Comparison of ENCODE assay signal across 25 mouse cellular contexts in the genomic region with DNA sequence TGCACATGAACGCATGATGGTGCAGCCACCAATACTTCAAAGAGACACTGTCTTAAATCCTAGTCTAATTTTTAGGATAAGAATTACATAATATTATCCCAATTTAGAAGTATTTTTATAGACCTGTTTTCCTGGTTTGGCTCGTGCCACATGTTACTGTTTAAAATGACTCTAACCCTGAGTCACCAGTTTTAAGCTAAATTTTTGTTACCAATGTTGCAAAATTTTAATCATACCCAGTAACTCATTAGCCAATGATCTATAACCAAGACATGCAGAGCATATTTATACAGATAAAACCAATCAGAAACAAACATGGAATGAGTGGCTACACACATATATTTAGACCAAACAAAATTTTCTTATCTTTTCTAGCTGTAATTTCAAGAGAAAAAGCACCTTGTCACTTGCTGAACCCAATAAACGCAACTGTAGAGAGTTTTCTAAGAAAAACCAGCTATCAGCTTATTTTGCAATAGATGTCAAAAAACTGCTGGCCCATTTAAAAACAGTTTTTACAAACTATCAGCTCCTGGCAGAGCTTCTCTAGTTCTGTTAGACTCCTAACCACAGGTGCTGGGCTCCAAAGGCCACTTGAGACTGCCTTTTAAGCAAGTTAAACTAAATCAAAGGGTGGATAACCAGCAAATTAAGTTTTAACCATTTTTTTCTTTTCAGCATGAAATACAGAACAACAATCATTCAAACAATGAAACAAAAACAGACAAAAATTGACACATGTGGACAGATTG. TPM values are rescaled to one million over a fixed set of nuclear protein-coding genes. Genes with fewer than 3 reads are reported as not detected.
"Had no signal": no experiment of that assay in that cellular context is flagged by ENCODE, and none has a peak within 500 bp of the region (broad histone marks: within the 10 kb centered on the region; RNA-seq: fewer than 3 reads in every experiment).

No protein-coding gene starts in this region.

- H3K4me1 ChIP-seq: lung, embryonic 15.5 days; megakaryocyte, embryonic 14.5 days; midbrain, embryonic 13.5 days; midbrain, embryonic 15.5 days; neural tube, embryonic 12.5 days; stomach, embryonic 15.5 days had no signal

- DNase-seq: lung, adult 2 months; lung, postnatal 14 days; lung, postnatal 36 days; right cerebral cortex, postnatal 14 days; thymus, adult 2 months; thymus, postnatal 25 days; thymus, postnatal 4 days had no signal

- ATAC-seq: lung, postnatal 0 days; midbrain, embryonic 13.5 days; midbrain, embryonic 15.5 days had no signal

- H3K27ac ChIP-seq: lung, embryonic 15.5 days; macrophage; midbrain, embryonic 13.5 days; midbrain, embryonic 15.5 days; neural tube, embryonic 12.5 days; stomach, embryonic 15.5 days; stomach, postnatal 0 days had no signal

- H3K9ac ChIP-seq: lung, embryonic 15.5 days; midbrain, embryonic 13.5 days; midbrain, embryonic 15.5 days; neural tube, embryonic 12.5 days; stomach, embryonic 15.5 days had no signal

- H3K27me3 ChIP-seq: lung, embryonic 15.5 days; megakaryocyte, embryonic 14.5 days; midbrain, embryonic 13.5 days; midbrain, embryonic 15.5 days; neural tube, embryonic 12.5 days; stomach, embryonic 15.5 days had no signal

- H3K9me3 ChIP-seq: lung, embryonic 15.5 days; megakaryocyte, embryonic 14.5 days; midbrain, embryonic 13.5 days; midbrain, embryonic 15.5 days; neural tube, embryonic 12.5 days; stomach, embryonic 15.5 days had no signal

- H3K4me2 ChIP-seq: lung, embryonic 15.5 days; midbrain, embryonic 11.5 days; midbrain, embryonic 13.5 days; midbrain, embryonic 15.5 days; neural tube, embryonic 12.5 days; stomach, embryonic 15.5 days had no signal

- H3K36me3 ChIP-seq: lung, embryonic 15.5 days; midbrain, embryonic 13.5 days; midbrain, embryonic 15.5 days; neural tube, embryonic 12.5 days; stomach, embryonic 15.5 days had no signal

- H3K4me3 ChIP-seq: lung, embryonic 15.5 days; megakaryocyte, embryonic 14.5 days; midbrain, embryonic 13.5 days; midbrain, embryonic 15.5 days; neural tube, embryonic 12.5 days; stomach, embryonic 15.5 days had no signal

RNA-seq across cellular contexts. Expression of gene Acsm2, which starts 3.5 kb away (rescaled TPM):
- total RNA-seq: megakaryocyte progenitor cell, adult 5-6 weeks; midbrain, postnatal 0 days; monocyte, adult 5-6 weeks; neutrophil, adult 5-6 weeks had no signal
- polyA plus RNA-seq: lung, adult 2 months; lung, postnatal 0 days; macrophage; midbrain, embryonic 11.5 days; midbrain, embryonic 13.5 days; midbrain, embryonic 15.5 days; midbrain, postnatal 0 days; neural tube, embryonic 12.5 days; neural tube, embryonic 14.5 days; stomach, embryonic 15.5 days; stomach, postnatal 0 days; testis, adult 2 months; urinary bladder, adult 2 months had no signal

RNA-seq across cellular contexts. Expression of gene Pdilt, which starts 27.4 kb away (rescaled TPM):
- total RNA-seq: megakaryocyte progenitor cell, adult 5-6 weeks; midbrain, postnatal 0 days; neutrophil, adult 5-6 weeks had no signal
- polyA plus RNA-seq: lung, adult 2 months; lung, embryonic 15.5 days; lung, postnatal 0 days; macrophage; midbrain, embryonic 11.5 days; midbrain, embryonic 15.5 days; spleen, adult 2 months; stomach, embryonic 15.5 days; stomach, postnatal 0 days; thymus, adult 2 months; urinary bladder, adult 2 months had no signal

RNA-seq across cellular contexts. Expression of gene Acsm5, which starts 31.4 kb away (rescaled TPM):
- total RNA-seq: megakaryocyte progenitor cell, adult 5-6 weeks; monocyte, adult 5-6 weeks; neutrophil, adult 5-6 weeks had no signal
- polyA plus RNA-seq: lung, embryonic 15.5 days; macrophage; midbrain, embryonic 11.5 days; midbrain, embryonic 13.5 days; midbrain, embryonic 15.5 days; neural tube, embryonic 12.5 days; spleen, adult 2 months had no signal

RNA-seq across cellular contexts. Expression of gene Acsm1, which starts 56.2 kb away (rescaled TPM):
- total RNA-seq: megakaryocyte progenitor cell, adult 5-6 weeks; midbrain, postnatal 0 days; monocyte, adult 5-6 weeks; neutrophil, adult 5-6 weeks had no signal
- polyA plus RNA-seq: macrophage; midbrain, embryonic 11.5 days; midbrain, embryonic 13.5 days; midbrain, embryonic 15.5 days; midbrain, postnatal 0 days; neural tube, embryonic 12.5 days; neural tube, embryonic 14.5 days; spleen, adult 2 months; testis, adult 2 months; urinary bladder, adult 2 months had no signal
